Mouse (Mus musculus) intestine, embryonic 16.5 days (tissue): ENCODE measurements around the gene Ctsw. TPM values are rescaled to one million over a fixed set of nuclear protein-coding genes. Genes with fewer than 3 reads are reported as not detected.

Source experiments
- ATAC-seq: fragments of 200-750 bp; cut with Nextera tagmentation; 2 replicates; pipeline ENCODE4 v1.8.0; 2017; ENCODE audit warnings: moderate TSS enrichment, moderate library complexity
- H3K27ac ChIP-seq: fragments of 300-500 bp; sonication (generic); 2 replicates; pipeline ENCODE4 v1.5.1; 2014; ENCODE audit warnings: mild to moderate bottlenecking, low read length
- H3K27me3 ChIP-seq: fragments of 300-500 bp; sonication (generic); replicated peaks from 2 replicates; pipeline ENCODE4 v1.6.1; 2014; ENCODE audit warnings: low read length, control low read depth, mixed read lengths; ENCODE audit not compliant: control insufficient read depth, insufficient read depth
- H3K36me3 ChIP-seq: fragments of 300-500 bp; sonication (generic); 2 replicates; pipeline ENCODE4 v1.6.1; 2014; ENCODE audit warnings: low read length, control low read depth; ENCODE audit not compliant: control insufficient read depth, insufficient read depth
- H3K4me1 ChIP-seq: fragments of 300-500 bp; sonication (generic); 2 replicates; pipeline ENCODE4 v1.6.1; 2014; ENCODE audit warnings: low read length, control low read depth, mixed read lengths; ENCODE audit not compliant: control insufficient read depth, insufficient read depth
- H3K4me2 ChIP-seq: fragments of 300-500 bp; sonication (generic); 2 replicates; pipeline ENCODE4 v1.6.1; 2014; ENCODE audit warnings: low read depth, low read length, control low read depth
- H3K4me3 ChIP-seq: fragments of 300-500 bp; sonication (generic); 2 replicates; pipeline ENCODE4 v1.5.1; 2014; ENCODE audit warnings: mild to moderate bottlenecking, low read length
- H3K9ac ChIP-seq: fragments of 300-500 bp; sonication (generic); 2 replicates; pipeline ENCODE4 v1.6.1; 2014; ENCODE audit warnings: low read depth, low read length
- H3K9me3 ChIP-seq: fragments of 300-500 bp; sonication (generic); 2 replicates; pipeline ENCODE4 v1.6.1; 2016; ENCODE audit warnings: low read length, control low read depth; ENCODE audit not compliant: control insufficient read depth
- WGBS: fragments of 180-500 bp; shearing (Covaris S2); extraction: QIAGEN DNeasy Blood & Tissue Kit; methylation state at CpG from one replicate; pipeline ENCODE4 v1.1.7; 2014; 5-methylcytosine and 5-hydroxymethylcytosine counted together
- polyA plus RNA-seq: library from polyadenylated mRNA; unstranded; fragments of >200 nt; fragmentation: Nextera tagmentation; extraction: Ambion mirVana; gene quantifications from 2 replicates; pipeline ENCODE4 v1.2.1, GENCODE M21; 2015

Ctsw gene
- polyA plus RNA-seq, 1 experiment from 2014 or later: 1.7 TPM

DNA sequence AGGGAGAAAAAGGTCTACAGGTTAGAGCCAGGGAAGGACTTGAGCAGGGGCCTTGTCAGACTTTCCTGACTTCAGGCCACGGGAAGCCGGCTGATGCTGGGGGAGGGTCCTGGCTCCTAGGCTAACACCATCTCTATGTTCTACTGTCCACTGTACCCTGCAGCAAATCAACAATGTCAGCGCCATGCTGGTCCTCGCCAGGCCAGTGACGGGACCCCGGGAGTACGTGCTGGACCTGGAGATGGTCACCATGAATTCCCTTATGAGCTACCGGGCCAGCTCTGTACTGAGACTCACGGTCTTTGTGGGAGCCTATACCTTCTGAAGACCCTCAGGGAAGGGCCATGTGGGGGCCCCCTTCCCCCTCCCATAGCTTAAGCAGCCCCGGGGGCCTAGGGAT, 13.1 kb upstream of the Ctsw start:
- no peaks in the 10 kb centered on the region for H3K27me3 ChIP-seq
- no peak for ATAC-seq
- peaks cover 7% of the 10 kb centered on the region for H3K36me3 ChIP-seq
- peaks cover 3% of the 10 kb centered on the region; the same call in 1 of the 2 replicates for H3K4me1 ChIP-seq
- no peak overlapping the region for H3K4me2 ChIP-seq
- WGBS: 91% methylated on average over 10 of the region's 10 CpGs
- no peak overlapping the region for H3K9ac ChIP-seq
- H3K4me3 ChIP-seq: no peak overlapping the region
- H3K27ac ChIP-seq: no peak overlapping the region
- H3K9me3 ChIP-seq: no peaks in the 10 kb centered on the region

DNA sequence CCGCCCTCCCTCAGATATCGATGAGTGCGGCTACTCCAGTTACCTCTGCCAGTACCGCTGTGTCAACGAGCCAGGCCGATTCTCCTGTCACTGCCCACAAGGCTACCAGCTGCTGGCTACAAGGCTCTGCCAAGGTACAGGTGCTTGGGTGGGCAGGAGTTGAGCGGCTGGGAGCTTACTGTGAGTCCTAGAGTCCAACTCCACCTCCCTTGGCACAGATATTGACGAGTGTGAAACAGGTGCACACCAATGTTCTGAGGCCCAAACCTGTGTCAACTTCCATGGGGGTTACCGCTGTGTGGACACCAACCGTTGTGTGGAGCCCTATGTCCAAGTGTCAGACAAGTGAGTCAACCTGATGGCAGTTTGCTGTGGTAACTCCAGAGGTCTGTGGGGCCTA, 11.7 kb upstream of the Ctsw start:
- no peak overlapping the region for H3K9ac ChIP-seq
- H3K4me1 ChIP-seq: peaks cover 8% of the 10 kb centered on the region
- peaks cover 4% of the 10 kb centered on the region for H3K36me3 ChIP-seq
- no peaks in the 10 kb centered on the region for H3K9me3 ChIP-seq
- no peak overlapping the region for H3K4me3 ChIP-seq
- no peak overlapping the region for H3K27ac ChIP-seq
- H3K27me3 ChIP-seq: no peaks in the 10 kb centered on the region
- 91% methylated on average over 10 of the region's 10 CpGs for WGBS
- no peak overlapping the region for H3K4me2 ChIP-seq
- ATAC-seq: no peak

DNA sequence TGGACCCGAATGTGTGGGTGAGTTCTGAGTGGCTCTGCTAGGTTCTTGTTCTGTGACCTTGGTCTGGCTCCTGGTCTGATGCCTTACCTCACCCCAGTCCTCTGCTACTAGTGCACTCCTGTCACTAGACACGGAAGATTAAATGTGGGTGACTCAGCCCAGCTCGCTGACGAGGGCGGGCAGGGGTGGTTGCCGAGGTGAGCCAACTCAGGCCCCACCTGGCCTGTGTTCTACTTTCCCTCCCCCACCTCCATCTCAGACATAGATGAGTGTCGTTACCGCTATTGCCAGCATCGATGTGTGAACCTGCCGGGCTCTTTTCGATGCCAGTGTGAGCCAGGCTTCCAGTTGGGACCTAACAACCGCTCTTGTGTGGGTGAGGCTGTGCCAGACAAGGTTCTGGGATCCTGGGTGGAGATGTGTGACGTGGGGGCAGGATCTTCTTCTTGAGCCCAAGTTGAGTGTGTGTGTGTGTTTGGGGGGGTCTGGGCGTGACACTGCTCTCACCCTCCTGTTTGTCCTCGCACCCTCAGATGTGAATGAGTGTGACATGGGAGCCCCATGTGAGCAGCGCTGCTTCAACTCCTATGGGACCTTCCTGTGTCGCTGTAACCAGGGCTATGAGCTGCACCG, 9.5 kb upstream of the Ctsw start:
- Histone ChIP-seq H3K9ac (no peak overlapping the region), H3K4me3 (no peak overlapping the region), H3K36me3 (peaks cover 2% of the 10 kb centered on the region; the same call in 1 of the 2 replicates), H3K27me3 (no peaks in the 10 kb centered on the region), H3K4me1 (peaks cover 8% of the 10 kb centered on the region), H3K27ac (no peak overlapping the region), H3K9me3 (no peaks in the 10 kb centered on the region), H3K4me2 (no peak overlapping the region)
- ATAC-seq: no peak
- WGBS: 88% methylated on average over 18 of the region's 18 CpGs

DNA sequence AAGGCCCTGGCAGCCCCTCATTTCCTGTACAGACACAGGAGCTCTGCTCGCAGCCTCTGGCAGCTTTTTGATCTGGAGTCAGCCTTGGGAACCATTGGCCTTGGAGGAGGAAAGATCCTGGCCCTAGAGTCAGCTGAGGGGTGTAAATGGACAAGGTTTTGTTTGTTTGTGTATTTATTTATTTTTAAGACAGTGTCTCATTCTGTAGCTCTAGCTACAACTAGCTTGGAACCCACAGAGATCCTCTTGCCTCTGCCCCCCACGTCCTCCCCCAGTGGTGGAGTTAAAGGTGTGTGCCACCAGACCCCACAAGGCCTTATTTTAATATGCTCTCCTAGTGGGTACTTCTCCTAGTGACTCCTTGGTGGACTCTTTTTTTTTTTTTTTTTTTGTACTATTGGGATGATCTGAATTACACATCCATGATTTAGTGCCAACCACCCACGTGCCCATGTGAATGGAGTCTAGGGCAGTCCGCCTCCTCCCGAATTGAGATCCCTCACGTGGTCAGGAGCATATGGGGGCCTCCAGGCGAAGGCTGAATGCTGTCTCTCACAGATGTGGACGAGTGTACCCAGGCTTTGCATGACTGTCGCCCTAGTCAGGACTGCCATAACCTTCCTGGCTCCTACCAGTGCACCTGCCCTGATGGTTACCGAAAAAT, 8.8 kb upstream of the Ctsw start:
- no peaks in the 10 kb centered on the region for H3K9me3 ChIP-seq
- peak overlapping the region; percentile 33; the same call in 1 of the 2 replicates for H3K9ac ChIP-seq
- H3K36me3 ChIP-seq: no peaks in the 10 kb centered on the region; the same call in 1 of the 2 replicates
- H3K4me1 ChIP-seq: peaks cover 8% of the 10 kb centered on the region
- H3K27ac ChIP-seq: no peak overlapping the region
- H3K27me3 ChIP-seq: no peaks in the 10 kb centered on the region
- WGBS: 87% methylated on average over 10 of the region's 10 CpGs
- no peak for ATAC-seq
- H3K4me3 ChIP-seq: no peak overlapping the region
- no peak overlapping the region for H3K4me2 ChIP-seq

DNA sequence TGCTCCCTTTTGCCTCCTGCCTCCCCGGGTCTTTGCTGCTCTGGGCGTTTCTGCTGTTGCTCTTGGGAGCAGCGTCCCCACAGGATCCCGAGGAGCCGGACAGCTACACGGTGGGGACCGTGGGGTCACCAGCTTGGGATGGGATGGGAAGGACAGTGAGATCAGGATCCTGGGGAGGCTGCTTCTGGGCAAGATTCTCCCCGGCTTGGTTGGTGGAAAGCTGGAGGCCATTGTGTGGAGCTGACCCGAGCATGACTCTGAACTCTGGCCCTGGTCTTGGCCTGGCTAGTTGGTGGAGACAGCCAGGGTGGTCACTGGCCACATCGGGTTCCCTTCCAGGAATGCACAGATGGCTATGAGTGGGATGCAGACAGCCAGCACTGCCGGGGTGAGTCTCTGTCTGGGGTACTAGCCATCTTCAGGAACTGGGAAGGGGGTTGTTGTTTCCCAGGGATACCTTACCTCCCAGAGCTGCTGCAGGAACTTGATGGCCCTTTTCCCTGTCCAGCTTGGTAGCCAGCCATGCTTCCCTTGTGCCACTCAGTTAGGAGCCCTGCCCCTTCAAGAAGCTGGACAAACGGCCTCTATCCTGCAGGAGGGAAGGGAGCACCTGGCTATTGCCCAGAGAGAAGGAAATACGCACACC, 6.9 kb upstream of the Ctsw start:
- no peak; the same call in 1 of the 2 replicates for ATAC-seq
- Histone ChIP-seq H3K9me3 (no peaks in the 10 kb centered on the region), H3K4me2 (peak overlapping the region; percentile 97), H3K27me3 (no peaks in the 10 kb centered on the region), H3K4me3 (peak overlapping the region; percentile 62), H3K27ac (peak overlapping the region; percentile 88), H3K9ac (peak overlapping the region; percentile 80), H3K4me1 (peaks cover 8% of the 10 kb centered on the region), H3K36me3 (no peaks in the 10 kb centered on the region)
- 20% methylated on average over 13 of the region's 13 CpGs for WGBS

DNA sequence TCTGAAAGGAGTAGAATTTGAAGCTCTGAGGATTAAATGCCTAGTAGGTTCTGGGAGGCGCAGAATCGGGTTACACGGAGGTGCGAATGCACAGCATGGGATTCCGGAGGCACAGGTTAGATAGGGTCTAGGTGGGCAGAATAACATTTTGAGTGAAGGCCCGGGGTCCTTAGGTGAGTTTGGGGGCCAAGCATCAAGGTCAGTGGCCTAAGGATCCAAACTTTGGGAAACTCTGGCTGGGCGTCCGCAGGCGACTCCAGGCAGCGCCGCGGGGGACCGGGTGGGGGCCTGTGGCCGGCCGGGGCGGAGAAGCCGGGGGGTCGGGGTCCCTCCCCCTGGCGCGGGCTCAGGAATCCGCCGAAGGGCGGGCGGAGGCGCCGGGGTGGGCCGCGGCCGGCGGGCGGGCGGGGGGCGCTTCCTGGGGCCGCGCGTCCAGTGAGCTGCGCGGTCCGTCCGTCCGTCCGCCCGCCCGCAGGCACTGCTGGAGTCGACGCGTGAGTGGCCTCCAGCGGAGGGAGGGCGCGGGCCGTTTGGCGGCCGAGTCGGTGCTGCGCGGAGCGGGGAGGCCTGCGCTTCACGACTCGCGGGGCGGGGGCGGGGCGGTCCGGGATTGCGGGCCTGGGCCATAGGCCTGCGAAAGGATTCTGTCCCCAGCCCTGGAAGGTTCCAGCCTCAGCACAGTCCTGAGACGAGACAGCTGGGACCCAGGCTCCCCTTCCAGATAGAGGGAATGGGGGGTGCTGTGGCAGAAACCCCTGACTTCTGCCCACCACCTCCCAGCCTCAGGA, 6.2 kb upstream of the Ctsw start:
- ATAC-seq: peak; percentile 72
- H3K4me2 ChIP-seq: peak overlapping the region; percentile 97
- peaks cover 8% of the 10 kb centered on the region for H3K4me1 ChIP-seq
- WGBS: 2% methylated on average over 50 of the region's 68 CpGs
- H3K36me3 ChIP-seq: no peaks in the 10 kb centered on the region
- peak overlapping the region; percentile 88 for H3K27ac ChIP-seq
- H3K9ac ChIP-seq: peak overlapping the region; percentile 80
- H3K27me3 ChIP-seq: no peaks in the 10 kb centered on the region
- H3K4me3 ChIP-seq: peak overlapping the region; percentile 62
- H3K9me3 ChIP-seq: no peaks in the 10 kb centered on the region

DNA sequence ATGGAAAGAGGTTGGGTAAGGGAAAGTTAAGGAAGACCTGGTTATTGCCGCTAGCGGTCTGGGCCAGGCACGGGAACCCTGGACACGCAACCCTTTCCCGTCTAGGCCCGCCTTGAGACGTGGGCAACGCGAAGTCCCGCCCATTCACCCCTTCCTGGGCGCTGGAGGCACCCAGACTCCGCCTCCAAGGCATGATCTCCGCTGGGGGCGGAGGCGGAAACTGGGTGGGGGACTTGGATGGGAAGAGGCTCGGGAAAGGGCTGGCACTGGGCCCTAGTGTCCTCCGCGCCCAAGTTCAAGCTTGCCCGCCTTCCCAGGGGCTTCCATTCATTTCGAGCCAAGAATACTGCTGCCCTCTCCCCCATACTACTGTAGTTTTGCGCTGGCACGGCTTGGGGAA, 5.4 kb upstream of the Ctsw start, which contains the start of gene Efemp2:
Efemp2 (plus strand) TSS at position 235 of the 400 bp plus-strand sequence.
- Histone ChIP-seq H3K4me1 (peaks cover 8% of the 10 kb centered on the region), H3K9me3 (no peaks in the 10 kb centered on the region), H3K9ac (peak within 1 kb of the TSS; percentile 80), H3K27ac (peak within 1 kb of the TSS; percentile 88), H3K27me3 (no peaks in the 10 kb centered on the region), H3K36me3 (no peaks in the 10 kb centered on the region), H3K4me3 (peak within 1 kb of the TSS; percentile 62), H3K4me2 (peak within 1 kb of the TSS; percentile 97)
- ATAC-seq: peak; percentile 77
- 3% methylated on average over 22 of the region's 22 CpGs for WGBS

DNA sequence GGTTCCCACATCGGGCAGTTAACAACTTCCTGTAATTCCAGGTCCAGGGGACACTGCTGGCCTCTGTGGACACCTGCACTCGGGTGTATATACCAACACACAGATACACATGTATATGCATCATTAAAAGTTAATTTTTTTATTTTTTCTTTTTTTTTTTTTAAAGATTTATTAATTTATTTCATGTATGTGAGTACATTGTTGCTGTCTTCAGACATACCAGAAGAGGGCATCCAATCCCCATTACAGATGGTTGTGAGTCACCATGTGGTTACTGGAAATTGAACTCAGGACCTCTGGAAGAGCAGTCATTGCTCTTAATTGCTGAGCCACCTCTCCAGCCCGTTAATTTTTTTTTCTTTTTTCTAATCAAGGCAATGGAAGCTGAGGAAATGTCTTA, 4.5 kb upstream of the Ctsw start:
- WGBS: 80% methylated on average over 3 of the region's 3 CpGs
- ATAC-seq: no peak

DNA sequence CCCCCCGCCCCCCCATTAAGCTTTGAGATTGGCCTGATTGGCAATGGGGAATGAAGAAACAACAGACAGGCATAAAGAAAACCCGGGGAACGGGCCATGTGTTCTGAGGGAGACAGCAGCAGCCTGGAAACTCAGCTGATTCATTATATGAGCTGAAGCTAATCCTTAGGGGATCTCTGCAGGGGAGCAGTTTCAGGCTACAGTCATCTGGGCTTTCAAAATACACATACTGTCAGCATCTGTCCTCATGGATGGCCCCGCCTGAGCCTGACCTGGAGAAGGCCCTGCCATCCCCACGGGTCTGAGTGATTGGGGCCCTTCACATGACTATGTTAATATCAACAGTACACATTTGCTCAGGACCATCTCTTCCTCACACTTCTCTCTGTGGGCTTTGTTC, 3.5 kb upstream of the Ctsw start:
- no peak for ATAC-seq
- Histone ChIP-seq H3K27me3 (no peaks in the 10 kb centered on the region), H3K4me1 (peaks cover 8% of the 10 kb centered on the region), H3K36me3 (0 out of 2 replicates have a peak, but pooled peaks cover 4% of the 10 kb centered on the region), H3K9me3 (no peaks in the 10 kb centered on the region), H3K4me2 (no peak overlapping the region), H3K27ac (no peak overlapping the region), H3K4me3 (no peak overlapping the region), H3K9ac (no peak overlapping the region)
- 58% methylated on average over 5 of the region's 5 CpGs for WGBS

More for the DNA sequence above, 4.5 kb upstream of the Ctsw start:
- Histone ChIP-seq H3K4me3 (no peak overlapping the region), H3K27ac (no peak overlapping the region), H3K4me2 (no peak overlapping the region), H3K36me3 (no peaks in the 10 kb centered on the region), H3K4me1 (peaks cover 8% of the 10 kb centered on the region), H3K9me3 (no peaks in the 10 kb centered on the region), H3K9ac (no peak overlapping the region), H3K27me3 (no peaks in the 10 kb centered on the region)
